Mouse (Mus musculus) intestine, postnatal 0 days (tissue): Measurements from ENCODE around the gene Gm20532. TPM values are rescaled to one million over a fixed set of nuclear protein-coding genes. Genes with fewer than 3 reads are reported as not detected.

Experiments used
- ATAC-seq: fragments of 200-750 bp; cut with Nextera tagmentation; 2 replicates; pipeline ENCODE4 v1.8.0; 2017; ENCODE audit warnings: mild to moderate bottlenecking, moderate TSS enrichment, moderate library complexity
- H3K27ac ChIP-seq: fragments of 300-500 bp; sonication (generic); 2 replicates; pipeline ENCODE4 v1.5.1; 2014; ENCODE audit warnings: mild to moderate bottlenecking, low read depth, low read length, moderate library complexity
- H3K27me3 ChIP-seq: fragments of 300-500 bp; sonication (generic); replicated peaks from 2 replicates; pipeline ENCODE4 v1.6.1; 2014; ENCODE audit warnings: low read length, mixed read lengths; ENCODE audit not compliant: control insufficient read depth, insufficient read depth
- H3K36me3 ChIP-seq: fragments of 300-500 bp; sonication (generic); 2 replicates; pipeline ENCODE4 v1.6.1; 2014; ENCODE audit warnings: mild to moderate bottlenecking, moderate library complexity; ENCODE audit not compliant: control insufficient read depth, insufficient read depth
- H3K4me1 ChIP-seq: fragments of 300-500 bp; sonication (generic); replicated peaks from 2 replicates; pipeline ENCODE4 v1.6.1; 2014; ENCODE audit warnings: antibody characterized with exemption, low read length, mixed read lengths; ENCODE audit not compliant: control insufficient read depth, insufficient read depth
- H3K4me2 ChIP-seq: fragments of 300-500 bp; sonication (generic); replicated peaks from 2 replicates; pipeline ENCODE4 v1.6.1; 2014; ENCODE audit warnings: low read depth, mild to moderate bottlenecking, moderate library complexity
- H3K4me3 ChIP-seq: fragments of 300-500 bp; sonication (generic); 2 replicates; pipeline ENCODE4 v1.5.1; 2014; ENCODE audit warnings: low read depth, low read length
- H3K9ac ChIP-seq: fragments of 300-500 bp; sonication (generic); 2 replicates; pipeline ENCODE4 v1.6.1; 2014; ENCODE audit warnings: mild to moderate bottlenecking, low read depth, low read length
- H3K9me3 ChIP-seq: fragments of 300-500 bp; sonication (generic); 2 replicates; pipeline ENCODE4 v1.6.1; 2016; ENCODE audit warnings: mixed run types; ENCODE audit not compliant: control insufficient read depth
- CTCF ChIP-seq: sonication (generic); IDR thresholded peaks from 2 replicates; pipeline ENCODE4 v1.5.1; 2016; ENCODE audit warnings: low read depth, mild to moderate bottlenecking, control low read depth, antibody characterized with exemption, moderate library complexity
- WGBS: fragments of 180-500 bp; shearing (Covaris S2); extraction: QIAGEN DNeasy Blood & Tissue Kit; methylation state at CpG from one replicate; pipeline ENCODE4 v1.1.7; 2014; 5-methylcytosine and 5-hydroxymethylcytosine counted together
- polyA plus RNA-seq: library from polyadenylated mRNA; unstranded; fragments of >200 nt; fragmentation: Nextera tagmentation; extraction: Ambion mirVana; gene quantifications from 2 replicates; pipeline ENCODE4 v1.2.1, GENCODE M21; 2015

The Gm20532 gene
- polyA plus RNA-seq, 1 experiment from 2014 or later = not detected

DNA sequence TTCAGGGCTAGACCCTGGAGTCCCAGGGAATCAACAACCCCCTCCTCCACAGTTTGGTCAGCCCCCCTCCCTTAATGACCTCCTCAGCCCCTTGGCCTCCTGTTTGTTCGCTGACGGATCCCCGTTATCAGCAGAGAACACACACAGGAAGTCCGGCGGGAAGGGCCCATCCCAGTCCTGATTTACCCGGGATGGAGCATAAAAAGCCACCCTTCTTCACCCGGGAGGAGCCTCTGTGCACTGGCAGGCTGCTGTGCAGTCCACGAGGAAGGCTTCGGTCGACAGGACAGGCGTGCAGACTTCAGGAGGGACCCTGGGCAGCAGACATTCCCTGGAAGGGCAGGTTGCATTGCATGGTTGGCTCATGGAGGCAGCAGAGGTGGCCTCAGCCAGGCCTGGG lies 2.8 kb upstream of the Gm20532 start:
- Histone ChIP-seq H3K36me3 (no peaks in the 10 kb centered on the region), H3K9me3 (no peaks in the 10 kb centered on the region), H3K4me2 (no peak overlapping the region), H3K4me1 (no peaks in the 10 kb centered on the region), H3K27ac (peak overlapping the region; percentile 42), H3K27me3 (no peaks in the 10 kb centered on the region), H3K4me3 (peak overlapping the region; percentile 23), H3K9ac (peak overlapping the region; percentile 34; the same call in 1 of the 2 replicates)
- no peak for ATAC-seq
- no peak for TF ChIP-seq CTCF
- WGBS = 27% methylated on average over 11 of the region's 11 CpGs

DNA sequence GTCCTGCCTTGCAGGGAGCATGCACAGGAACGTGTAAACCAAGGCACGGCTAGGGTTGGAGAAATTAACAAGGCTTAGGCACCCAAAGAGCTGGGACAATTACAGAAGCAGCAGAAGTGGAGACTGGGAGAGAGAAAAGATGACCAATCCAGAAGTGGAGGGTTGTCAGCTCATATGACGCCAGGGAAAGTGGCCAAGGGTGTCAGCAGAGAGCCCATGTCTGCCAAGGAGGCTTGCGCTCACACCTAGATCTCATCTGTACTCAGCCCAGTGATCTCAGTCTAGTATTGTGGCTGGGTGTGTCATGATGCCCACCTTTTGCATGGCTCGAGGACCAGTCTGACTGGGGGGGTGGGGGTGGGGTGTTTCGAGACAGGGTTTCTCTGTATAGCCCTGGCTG lies 726 bp upstream of the Gm20532 start:
- Histone ChIP-seq H3K9ac (peak overlapping the region; percentile 34; the same call in 1 of the 2 replicates), H3K9me3 (no peaks in the 10 kb centered on the region), H3K27ac (peak overlapping the region; percentile 50; the same call in 1 of the 2 replicates), H3K27me3 (no peaks in the 10 kb centered on the region), H3K4me2 (0 out of 2 replicates have a peak overlapping the region, but pooled peaks have one; percentile 81), H3K4me1 (no peaks in the 10 kb centered on the region), H3K4me3 (peak overlapping the region; percentile 49), H3K36me3 (0 out of 2 replicates have a peak, but pooled peaks cover 7% of the 10 kb centered on the region)
- no peak for ATAC-seq
- TF ChIP-seq CTCF = no peak
- WGBS = 55% methylated on average over 6 of the region's 6 CpGs

DNA sequence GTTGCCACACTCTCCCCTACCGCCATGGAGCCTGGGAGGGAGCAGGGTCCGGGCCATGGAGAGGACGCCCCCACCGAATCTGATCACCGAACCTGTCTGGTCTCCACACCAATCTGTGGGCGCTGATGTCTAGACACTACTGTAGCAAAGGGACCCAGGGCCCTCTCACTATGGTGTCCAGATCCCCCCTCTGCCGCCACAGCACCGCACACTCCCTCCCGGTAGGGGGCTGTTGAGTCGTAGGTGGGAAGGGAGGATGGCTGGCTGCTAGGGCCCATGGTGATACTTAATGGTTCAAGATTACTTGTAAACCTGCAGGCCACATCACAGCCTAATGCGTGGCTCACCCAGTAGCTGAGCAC lies 586 bp downstream of the Gm20532 start:
- Histone ChIP-seq H3K4me2 (peak overlapping the region; percentile 81), H3K9ac (peak overlapping the region; percentile 47; the same call in 1 of the 2 replicates), H3K27me3 (no peaks in the 10 kb centered on the region), H3K27ac (peak overlapping the region; percentile 51; the same call in 1 of the 2 replicates), H3K4me3 (peak overlapping the region; percentile 49), H3K9me3 (no peaks in the 10 kb centered on the region), H3K36me3 (peaks cover 19% of the 10 kb centered on the region), H3K4me1 (no peaks in the 10 kb centered on the region)
- TF ChIP-seq CTCF = no peak
- no peak for ATAC-seq
- WGBS = 9% methylated on average over 11 of the region's 11 CpGs

DNA sequence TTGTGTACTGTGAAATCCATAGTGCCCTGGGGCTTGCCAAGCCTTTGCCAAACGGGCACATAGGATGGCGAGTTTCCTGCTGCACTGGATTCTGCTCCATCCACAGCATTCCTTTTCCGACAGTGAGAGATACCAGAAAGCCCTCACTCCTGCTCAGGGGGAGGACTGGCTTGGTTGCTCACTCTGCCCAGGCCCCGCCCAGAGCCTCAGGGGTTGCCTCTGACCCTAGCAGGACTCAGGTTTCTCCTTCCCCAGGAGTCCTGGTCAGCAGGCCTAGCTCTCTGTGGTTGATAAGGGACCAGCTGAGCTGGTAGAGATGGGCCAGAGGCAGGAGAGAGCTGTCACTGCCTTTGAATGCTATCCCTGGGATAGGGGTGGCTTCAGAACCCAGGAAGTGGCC lies 2.1 kb downstream of the Gm20532 start:
- WGBS = 54% methylated on average over 4 of the region's 4 CpGs
- peak overlapping the region; percentile 49 for H3K4me3 ChIP-seq
- no peaks in the 10 kb centered on the region for H3K27me3 ChIP-seq
- no peaks in the 10 kb centered on the region for H3K4me1 ChIP-seq
- H3K36me3 ChIP-seq = peaks cover 34% of the 10 kb centered on the region
- H3K27ac ChIP-seq = no peak overlapping the region
- peak overlapping the region; percentile 24; the same call in 1 of the 2 replicates for H3K9ac ChIP-seq
- H3K9me3 ChIP-seq = no peaks in the 10 kb centered on the region
- H3K4me2 ChIP-seq = peak overlapping the region; percentile 81
- TF ChIP-seq CTCF = no peak
- no peak for ATAC-seq

DNA sequence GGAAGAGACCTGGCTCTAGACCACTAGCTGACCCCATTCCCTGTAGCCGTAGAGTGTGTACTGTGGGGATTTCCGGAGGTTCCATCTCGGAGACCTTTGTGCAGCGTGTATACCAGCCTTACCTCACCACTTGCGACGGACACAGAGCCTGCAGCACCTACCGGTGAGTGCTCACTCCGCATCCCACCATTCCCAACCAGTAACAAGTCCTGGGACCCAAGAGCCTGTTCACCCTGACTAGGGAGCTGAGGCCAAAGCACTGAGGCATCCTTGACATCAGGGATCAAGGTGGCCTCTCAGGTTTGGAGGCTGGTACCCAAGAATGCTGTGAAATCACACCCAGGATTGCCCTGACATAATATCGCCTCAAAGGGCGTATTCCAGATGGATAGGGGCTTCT lies 2.8 kb downstream of the Gm20532 start:
- H3K36me3 ChIP-seq = peaks cover 35% of the 10 kb centered on the region
- no peaks in the 10 kb centered on the region for H3K9me3 ChIP-seq
- H3K27me3 ChIP-seq = no peaks in the 10 kb centered on the region
- peak overlapping the region; percentile 81 for H3K4me2 ChIP-seq
- H3K9ac ChIP-seq = 0 out of 2 replicates have a peak overlapping the region, but pooled peaks have one; percentile 26
- WGBS = 86% methylated on average over 10 of the region's 10 CpGs
- H3K4me1 ChIP-seq = no peaks in the 10 kb centered on the region
- no peak for ATAC-seq
- H3K27ac ChIP-seq = no peak overlapping the region
- peak overlapping the region; percentile 49 for H3K4me3 ChIP-seq
- TF ChIP-seq CTCF = no peak

DNA sequence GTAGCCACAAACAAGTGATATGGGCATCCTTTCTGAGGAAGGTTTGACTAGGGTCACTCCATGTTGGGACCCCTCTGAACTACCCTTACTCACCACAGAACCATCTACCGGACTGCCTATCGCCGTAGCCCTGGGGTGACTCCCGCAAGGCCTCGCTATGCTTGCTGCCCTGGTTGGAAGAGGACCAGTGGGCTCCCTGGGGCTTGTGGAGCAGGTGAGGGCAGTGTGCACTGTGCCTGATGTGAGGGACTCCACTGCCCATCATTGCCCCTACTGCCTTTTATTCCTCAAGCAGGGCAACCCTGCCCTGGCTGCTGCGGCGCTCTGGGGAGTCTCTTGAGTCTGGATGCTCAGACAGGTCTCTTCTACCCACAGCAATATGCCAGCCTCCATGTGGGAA lies 3.8 kb downstream of the Gm20532 start:
- Histone ChIP-seq H3K9me3 (no peaks in the 10 kb centered on the region), H3K4me3 (no peak overlapping the region), H3K36me3 (peaks cover 40% of the 10 kb centered on the region), H3K4me2 (peak overlapping the region; percentile 37; the same call in 1 of the 2 replicates), H3K4me1 (0 out of 2 replicates have a peak, but pooled peaks cover 1% of the 10 kb centered on the region), H3K27ac (no peak overlapping the region), H3K27me3 (no peaks in the 10 kb centered on the region), H3K9ac (no peak overlapping the region)
- no peak for ATAC-seq
- 95% methylated on average over 7 of the region's 7 CpGs for WGBS
- no peak for TF ChIP-seq CTCF
